Mouse (Mus musculus) monocyte, adult 2 months (primary cell): ENCODE results near the gene Opa3.

Experiments used
- DNase-seq, 2 experiments: peaks; one replicate each; pipeline ENCODE4 v3.0.0; 2022; ENCODE audit warnings: low spot score in 2 of 2, low read depth in 1 of 2

Gene Opa3

GRCm38 (mm10) chr7:19243858-19244257, 15.7 kb downstream of the Opa3 start:
- no peak for DNase-seq

- no peak for DNase-seq
These were observed 16.9 kb downstream of the Opa3 start for GRCm38 (mm10) chr7:19245083-19245482.

- DNase-seq, result no peak
These were observed 18.7 kb downstream of the Opa3 start for GRCm38 (mm10) chr7:19246855-19247254.

- no peak for DNase-seq
These were observed 19.4 kb downstream of the Opa3 start for GRCm38 (mm10) chr7:19247511-19247910.

GRCm38 (mm10) chr7:19252078-19252477, 23.9 kb downstream of the Opa3 start:
- DNase-seq, result no peak

GRCm38 (mm10) chr7:19253437-19253836, 25.3 kb downstream of the Opa3 start:
- DNase-seq, result no peak

- no peak for DNase-seq
These were observed 27.3 kb downstream of the Opa3 start for GRCm38 (mm10) chr7:19255395-19255794.

GRCm38 (mm10) chr7:19256567-19256966, 28.4 kb downstream of the Opa3 start:
- DNase-seq, result no peak

GRCm38 (mm10) chr7:19257390-19258022, 29.4 kb downstream of the Opa3 start:
- DNase-seq, result peak; percentile 51 to 62

- DNase-seq, result no peak
These were observed 30.2 kb downstream of the Opa3 start for GRCm38 (mm10) chr7:19258336-19258735.

GRCm38 (mm10) chr7:19265147-19265546, 37.0 kb downstream of the Opa3 start:
- DNase-seq, result no peak

GRCm38 (mm10) chr7:19265928-19266822, 38.0 kb downstream of the Opa3 start:
- DNase-seq, result peak; percentile 55 to 76

- no peak for DNase-seq
These were observed 38.9 kb downstream of the Opa3 start for GRCm38 (mm10) chr7:19267051-19267450.

GRCm38 (mm10) chr7:19268993-19269681, 41.0 kb downstream of the Opa3 start:
- no peak for DNase-seq

GRCm38 (mm10) chr7:19269721-19270441, 41.7 kb downstream of the Opa3 start:
- no peak for DNase-seq

GRCm38 (mm10) chr7:19270509-19271237, 42.5 kb downstream of the Opa3 start:
- no peak for DNase-seq

- DNase-seq, result peak; percentile 52 to 73
These were observed 43.4 kb downstream of the Opa3 start, which contains the start of gene Vasp for GRCm38 (mm10) chr7:19271238-19272172. Vasp (minus strand) TSS chr7:19271817.

- DNase-seq, result peak in 1 of 2 experiments; percentile 34
These were observed 44.1 kb downstream of the Opa3 start for GRCm38 (mm10) chr7:19272173-19272764.

GRCm38 (mm10) chr7:19276253-19276652, 48.1 kb downstream of the Opa3 start:
- DNase-seq, result no peak
